Mouse (Mus musculus) heart, postnatal 0 days (tissue): ENCODE measurements around the gene Ncoa4. TPM values are rescaled to one million over a fixed set of nuclear protein-coding genes. Genes with fewer than 3 reads are reported as not detected.

Source experiments
- ATAC-seq: fragments of 200-750 bp; cut with Nextera tagmentation; 2 replicates; pipeline ENCODE4 v1.8.0; 2017; ENCODE audit warnings: low read depth, moderate number of reproducible peaks, moderate library complexity; ENCODE audit not compliant: insufficient read depth
- DNase-seq: peaks from one replicate; pipeline ENCODE4 v3.0.0-alpha.2; 2016; ENCODE audit warnings: low spot score
- H3K27ac ChIP-seq: fragments of 300-500 bp; sonication (generic); 2 replicates; pipeline ENCODE4 v1.5.1; 2014; ENCODE audit warnings: low read depth, mild to moderate bottlenecking
- H3K27me3 ChIP-seq: fragments of 300-500 bp; sonication (generic); 2 replicates; pipeline ENCODE4 v1.6.1; 2014; ENCODE audit warnings: low read length, mixed read lengths; ENCODE audit not compliant: control insufficient read depth, insufficient read depth
- H3K36me3 ChIP-seq: fragments of 300-500 bp; sonication (generic); replicated peaks from 2 replicates; pipeline ENCODE4 v1.6.1; 2014; ENCODE audit warnings: low read length, mixed read lengths; ENCODE audit not compliant: control insufficient read depth, insufficient read depth
- H3K4me1 ChIP-seq: fragments of 300-500 bp; sonication (generic); 2 replicates; pipeline ENCODE4 v1.6.1; 2014; ENCODE audit warnings: antibody characterized with exemption; ENCODE audit not compliant: control insufficient read depth, insufficient read depth
- H3K4me2 ChIP-seq: fragments of 300-500 bp; sonication (generic); 2 replicates; pipeline ENCODE4 v1.6.1; 2014; ENCODE audit warnings: low read depth, mild to moderate bottlenecking, low read length, moderate library complexity
- H3K4me3 ChIP-seq: fragments of 300-500 bp; sonication (generic); 2 replicates; pipeline ENCODE4 v1.5.1; 2014; ENCODE audit warnings: low read depth, low read length
- H3K9ac ChIP-seq: fragments of 300-500 bp; sonication (generic); replicated peaks from 2 replicates; pipeline ENCODE4 v1.6.1; 2014; ENCODE audit warnings: low read depth, low read length, mixed read lengths
- H3K9me3 ChIP-seq: fragments of 300-500 bp; sonication (generic); replicated peaks from 2 replicates; pipeline ENCODE4 v1.6.1; 2016; ENCODE audit warnings: low read length; ENCODE audit not compliant: control insufficient read depth
- CTCF ChIP-seq: IDR thresholded peaks from 2 replicates; pipeline ENCODE4 v1.5.1; 2016; ENCODE audit warnings: antibody characterized with exemption, control low read depth, low read depth
- EP300 ChIP-seq: IDR thresholded peaks from 2 replicates; pipeline ENCODE4 v1.6.1; 2016; ENCODE audit warnings: antibody characterized with exemption, low read depth
- WGBS: fragments of 180-500 bp; shearing (Covaris S2); extraction: QIAGEN DNeasy Blood & Tissue Kit; methylation state at CpG from one replicate; pipeline ENCODE4 v1.1.7; 2014; 5-methylcytosine and 5-hydroxymethylcytosine counted together
- polyA plus RNA-seq: library from polyadenylated mRNA; unstranded; fragments of >200 nt; fragmentation: Nextera tagmentation; extraction: Ambion mirVana; gene quantifications from 2 replicates; pipeline ENCODE4 v1.2.1, GENCODE M21; 2015
- total RNA-seq: library from RNA; depleted of rRNA; stranded (reverse); fragments of >200 nt; gene quantifications from 2 replicates; pipeline ENCODE4 v1.2.3, GENCODE M21; 2014; ENCODE audit warnings: low replicate concordance; rRNA removed

Gene Ncoa4
- total and polyA plus RNA-seq, 2 experiments from 2014 or later, result 62.1 to 137 TPM

- H3K27me3 ChIP-seq, result no peaks in the 10 kb centered on the region
- peak; percentile 95 for ATAC-seq
- H3K4me2 ChIP-seq, result peak within 1 kb of the TSS; percentile 95
- DNase-seq, result peak; percentile 85
- peak within 1 kb of the TSS; percentile 100 for H3K4me3 ChIP-seq
- TF ChIP-seq CTCF, result no peak
- no peak for TF ChIP-seq EP300
- no peaks in the 10 kb centered on the region for H3K9me3 ChIP-seq
- H3K9ac ChIP-seq, result peak within 1 kb of the TSS; percentile 98
- peaks cover 21% of the 10 kb centered on the region for H3K4me1 ChIP-seq
- peaks cover 19% of the 10 kb centered on the region for H3K36me3 ChIP-seq
- peak within 1 kb of the TSS; percentile 89 for H3K27ac ChIP-seq
- WGBS, result under 1% methylated on average over 67 of the region's 77 CpGs
These were observed 42.3 kb downstream of the Ncoa4 start, which contains the start of the genes Timm23 and Parg for GRCm38 (mm10) chr14:32201791-32202451. TSS of gene Timm23 (minus strand) at chr14:32201898. TSS of gene Parg (plus strand) at chr14:32201949.

GRCm38 (mm10) chr14:32226601-32227000, 66.9 kb downstream of the Ncoa4 start:
- no peak for DNase-seq
- no peak for ATAC-seq
- Histone ChIP-seq H3K27me3 (no peaks in the 10 kb centered on the region), H3K4me3 (no peak overlapping the region), H3K4me1 (no peaks in the 10 kb centered on the region), H3K9me3 (no peaks in the 10 kb centered on the region), H3K36me3 (peaks cover 16% of the 10 kb centered on the region; the same call in 1 of the 2 replicates), H3K9ac (no peak overlapping the region), H3K27ac (no peak overlapping the region), H3K4me2 (no peak overlapping the region)
- TF ChIP-seq CTCF (no peak), EP300 (no peak)

GRCm38 (mm10) chr14:32228996-32229395, 69.3 kb downstream of the Ncoa4 start:
- no peak overlapping the region for H3K27ac ChIP-seq
- H3K4me2 ChIP-seq, result no peak overlapping the region
- H3K36me3 ChIP-seq, result peaks cover 16% of the 10 kb centered on the region; the same call in 1 of the 2 replicates
- H3K9me3 ChIP-seq, result no peaks in the 10 kb centered on the region
- no peaks in the 10 kb centered on the region for H3K4me1 ChIP-seq
- DNase-seq (peak; percentile 13), ATAC-seq (no peak)
- no peaks in the 10 kb centered on the region for H3K27me3 ChIP-seq
- no peak overlapping the region for H3K4me3 ChIP-seq
- no peak overlapping the region for H3K9ac ChIP-seq
- 2% methylated on average over 2 of the region's 2 CpGs for WGBS
- no peak for TF ChIP-seq EP300
- peak; percentile 58 for TF ChIP-seq CTCF

Other genes with a start within 250 kb of the Ncoa4 start
- 2.7 and 3.3 TPM in 2 replicates for gene Galnt15, start 130.9 kb upstream of the Ncoa4 start, total RNA-seq
- gene Galnt15, start 130.9 kb upstream of the Ncoa4 start, polyA plus RNA-seq, result 0.88 and 0.94 TPM in 2 replicates
- gene Oxnad1, start 74.5 kb upstream of the Ncoa4 start, total RNA-seq, result 68.6 and 85.5 TPM in 2 replicates
- gene Oxnad1, start 74.5 kb upstream of the Ncoa4 start, polyA plus RNA-seq, result 48.4 and 48.7 TPM in 2 replicates
- gene Dph3, start 74.1 kb upstream of the Ncoa4 start, total RNA-seq, result 35.0 and 54.1 TPM in 2 replicates
- 102 and 103 TPM in 2 replicates for gene Dph3, start 74.1 kb upstream of the Ncoa4 start, polyA plus RNA-seq
- not detected in 2 replicates for gene Msmb, start 17.8 kb upstream of the Ncoa4 start, total RNA-seq
- not detected in 2 replicates for gene Msmb, start 17.8 kb upstream of the Ncoa4 start, polyA plus RNA-seq
- 273 and 367 TPM in 2 replicates for gene Timm23, start 42.0 kb downstream of the Ncoa4 start, total RNA-seq
- gene Timm23, start 42.0 kb downstream of the Ncoa4 start, polyA plus RNA-seq, result 440 and 486 TPM in 2 replicates
- 21.0 and 21.4 TPM in 2 replicates for gene Parg, start 42.1 kb downstream of the Ncoa4 start, total RNA-seq
- 15.9 and 16.5 TPM in 2 replicates for gene Parg, start 42.1 kb downstream of the Ncoa4 start, polyA plus RNA-seq
- 7.7 and 13.1 TPM in 2 replicates for gene Ogdhl, start 162.2 kb downstream of the Ncoa4 start, total RNA-seq
- 6.3 and 6.5 TPM in 2 replicates for gene Ogdhl, start 162.2 kb downstream of the Ncoa4 start, polyA plus RNA-seq
- not detected in 2 replicates for gene 1700024G13Rik, start 228.5 kb downstream of the Ncoa4 start, total RNA-seq
- 0.27 TPM in 1 of 2 replicates, not detected in the other for gene 1700024G13Rik, start 228.5 kb downstream of the Ncoa4 start, polyA plus RNA-seq